Mouse (Mus musculus) kidney, postnatal 0 days (tissue): Measurements from ENCODE around the gene Trpm5. TPM values are rescaled to one million over a fixed set of nuclear protein-coding genes. Genes with fewer than 3 reads are reported as not detected.

Experiments
- ATAC-seq: fragments of 200-750 bp; cut with Nextera tagmentation; replicated peaks from 2 replicates; pipeline ENCODE4 v1.8.0; 2017; ENCODE audit warnings: low read depth, moderate number of reproducible peaks, moderate TSS enrichment, moderate library complexity; ENCODE audit not compliant: low FRiP score
- DNase-seq: peaks from one replicate; pipeline ENCODE4 v3.0.0-alpha.2; 2016; ENCODE audit warnings: low spot score
- H3K27ac ChIP-seq: fragments of 300-500 bp; sonication (generic); 2 replicates; pipeline ENCODE4 v1.5.1; 2014; ENCODE audit warnings: mild to moderate bottlenecking
- H3K27me3 ChIP-seq: fragments of 300-500 bp; sonication (generic); 2 replicates; pipeline ENCODE4 v1.6.1; 2014; ENCODE audit warnings: low read length, mixed read lengths; ENCODE audit not compliant: insufficient read depth
- H3K36me3 ChIP-seq: fragments of 300-500 bp; sonication (generic); 2 replicates; pipeline ENCODE4 v1.6.1; 2014; ENCODE audit warnings: low read length, mixed read lengths; ENCODE audit not compliant: insufficient read depth
- H3K4me1 ChIP-seq: fragments of 300-500 bp; sonication (generic); replicated peaks from 2 replicates; pipeline ENCODE4 v1.6.1; 2014; ENCODE audit warnings: antibody characterized with exemption, low read length, mixed read lengths; ENCODE audit not compliant: insufficient read depth
- H3K4me2 ChIP-seq: fragments of 300-500 bp; sonication (generic); 2 replicates; pipeline ENCODE4 v1.6.1; 2014; ENCODE audit warnings: mild to moderate bottlenecking, low read length, moderate library complexity, mixed read lengths
- H3K4me3 ChIP-seq: fragments of 300-500 bp; sonication (generic); replicated peaks from 2 replicates; pipeline ENCODE4 v1.5.1; 2014; ENCODE audit warnings: low read depth, low read length
- H3K9ac ChIP-seq: fragments of 300-500 bp; sonication (generic); 2 replicates; pipeline ENCODE4 v1.6.1; 2014; ENCODE audit warnings: low read depth, low read length
- H3K9me3 ChIP-seq: fragments of 300-500 bp; sonication (generic); replicated peaks from 2 replicates; pipeline ENCODE4 v1.6.1; 2016; ENCODE audit warnings: low read length, inconsistent platforms, mixed read lengths
- CTCF ChIP-seq: IDR thresholded peaks from 2 replicates; pipeline ENCODE4 v1.5.1; 2016; ENCODE audit warnings: antibody characterized with exemption, low read depth, mild to moderate bottlenecking, moderate library complexity
- WGBS: fragments of 180-500 bp; shearing (Covaris S2); extraction: QIAGEN DNeasy Blood & Tissue Kit; methylation state at CpG from one replicate; pipeline ENCODE4 v1.1.7; 2014; 5-methylcytosine and 5-hydroxymethylcytosine counted together
- polyA plus RNA-seq: library from polyadenylated mRNA; unstranded; fragments of >200 nt; fragmentation: Nextera tagmentation; extraction: Ambion mirVana; gene quantifications from 2 replicates; pipeline ENCODE4 v1.2.1, GENCODE M21; 2015

Gene Trpm5
- polyA plus RNA-seq, 1 experiment from 2014 or later = 3.9 TPM

- DNase-seq (no peak), ATAC-seq (no peak)
- no peaks in the 10 kb centered on the region for H3K36me3 ChIP-seq
- no peak overlapping the region for H3K27ac ChIP-seq
- H3K4me3 ChIP-seq = no peak overlapping the region
- no peak overlapping the region for H3K9ac ChIP-seq
- WGBS = 46% methylated on average over 1 of the region's 1 CpGs
- H3K4me1 ChIP-seq = 0 out of 2 replicates have a peak, but pooled peaks cover 1% of the 10 kb centered on the region
- no peaks in the 10 kb centered on the region for H3K27me3 ChIP-seq
- no peaks in the 10 kb centered on the region for H3K9me3 ChIP-seq
- no peak for TF ChIP-seq CTCF
- no peak overlapping the region for H3K4me2 ChIP-seq
Observed at GRCm38 (mm10) chr7:143095554-143095907, 1.1 kb upstream of the Trpm5 start.

- ATAC-seq (no peak), DNase-seq (no peak)
- TF ChIP-seq CTCF = no peak
- Histone ChIP-seq H3K4me2 (no peak overlapping the region), H3K27ac (no peak overlapping the region), H3K27me3 (no peaks in the 10 kb centered on the region), H3K4me1 (no peaks in the 10 kb centered on the region), H3K9me3 (no peaks in the 10 kb centered on the region), H3K4me3 (no peak overlapping the region), H3K9ac (no peak overlapping the region), H3K36me3 (no peaks in the 10 kb centered on the region)
- 74% methylated on average over 3 of the region's 3 CpGs for WGBS
Observed at GRCm38 (mm10) chr7:143093847-143094246, 595 bp downstream of the Trpm5 start.

- ATAC-seq = peak; percentile 67
- peak overlapping the region; percentile 31; the same call in 1 of the 2 replicates for H3K9ac ChIP-seq
Observed at GRCm38 (mm10) chr7:143087070-143087579, 7.3 kb downstream of the Trpm5 start.

GRCm38 (mm10) chr7:143086366-143086765, 8.1 kb downstream of the Trpm5 start:
- peak; percentile 86 for TF ChIP-seq CTCF
- H3K27ac ChIP-seq = peak overlapping the region; percentile 39; the same call in 1 of the 2 replicates
- DNase-seq (peak; percentile 77), ATAC-seq (peak; percentile 3; the same call in 1 of the 2 replicates)
- H3K4me1 ChIP-seq = no peaks in the 10 kb centered on the region
- H3K27me3 ChIP-seq = no peaks in the 10 kb centered on the region
- H3K4me3 ChIP-seq = no peak overlapping the region
- 38% methylated on average over 2 of the region's 2 CpGs for WGBS
- 0 out of 2 replicates have a peak overlapping the region, but pooled peaks have one; percentile 31 for H3K9ac ChIP-seq
- no peak overlapping the region for H3K4me2 ChIP-seq
- no peaks in the 10 kb centered on the region for H3K36me3 ChIP-seq
- no peaks in the 10 kb centered on the region for H3K9me3 ChIP-seq

More at GRCm38 (mm10) chr7:143087070-143087579, 7.3 kb downstream of the Trpm5 start:
- Histone ChIP-seq H3K4me1 (no peaks in the 10 kb centered on the region), H3K36me3 (no peaks in the 10 kb centered on the region), H3K27ac (peak overlapping the region; percentile 39; the same call in 1 of the 2 replicates), H3K27me3 (no peaks in the 10 kb centered on the region), H3K9me3 (no peaks in the 10 kb centered on the region), H3K4me2 (no peak overlapping the region), H3K4me3 (no peak overlapping the region)
- WGBS = 26% methylated on average over 4 of the region's 4 CpGs
- peak; percentile 76 for TF ChIP-seq CTCF
- DNase-seq = peak; percentile 76

GRCm38 (mm10) chr7:143083708-143084107, 10.7 kb downstream of the Trpm5 start:
- Histone ChIP-seq H3K27ac (no peak overlapping the region), H3K4me2 (no peak overlapping the region), H3K9ac (no peak overlapping the region), H3K36me3 (no peaks in the 10 kb centered on the region), H3K9me3 (no peaks in the 10 kb centered on the region), H3K27me3 (no peaks in the 10 kb centered on the region), H3K4me3 (no peak overlapping the region), H3K4me1 (no peaks in the 10 kb centered on the region)
- TF ChIP-seq CTCF = no peak
- WGBS = 80% methylated on average over 2 of the region's 2 CpGs
- ATAC-seq = no peak
- no peak for DNase-seq

- DNase-seq (no peak), ATAC-seq (no peak)
- Histone ChIP-seq H3K4me1 (no peaks in the 10 kb centered on the region), H3K27me3 (no peaks in the 10 kb centered on the region), H3K4me3 (no peak overlapping the region), H3K9ac (no peak overlapping the region), H3K9me3 (no peaks in the 10 kb centered on the region), H3K36me3 (no peaks in the 10 kb centered on the region), H3K4me2 (no peak overlapping the region), H3K27ac (no peak overlapping the region)
- 65% methylated on average over 6 of the region's 6 CpGs for WGBS
- no peak for TF ChIP-seq CTCF
Observed at GRCm38 (mm10) chr7:143082024-143082423, 12.4 kb downstream of the Trpm5 start.

GRCm38 (mm10) chr7:143077351-143077750, 17.1 kb downstream of the Trpm5 start:
- Histone ChIP-seq H3K4me2 (no peak overlapping the region), H3K9me3 (no peaks in the 10 kb centered on the region), H3K4me1 (no peaks in the 10 kb centered on the region), H3K27ac (no peak overlapping the region), H3K9ac (no peak overlapping the region), H3K4me3 (no peak overlapping the region), H3K27me3 (no peaks in the 10 kb centered on the region), H3K36me3 (no peaks in the 10 kb centered on the region)
- WGBS = 67% methylated on average over 2 of the region's 2 CpGs
- no peak for TF ChIP-seq CTCF
- DNase-seq = no peak
- no peak for ATAC-seq
